Mouse (Mus musculus): ENCODE measurements around the gene Myo1f.
A peak's percentile ranks its signal among the peaks of the same experiment; 100 is the strongest.

The Myo1f gene

DNA sequence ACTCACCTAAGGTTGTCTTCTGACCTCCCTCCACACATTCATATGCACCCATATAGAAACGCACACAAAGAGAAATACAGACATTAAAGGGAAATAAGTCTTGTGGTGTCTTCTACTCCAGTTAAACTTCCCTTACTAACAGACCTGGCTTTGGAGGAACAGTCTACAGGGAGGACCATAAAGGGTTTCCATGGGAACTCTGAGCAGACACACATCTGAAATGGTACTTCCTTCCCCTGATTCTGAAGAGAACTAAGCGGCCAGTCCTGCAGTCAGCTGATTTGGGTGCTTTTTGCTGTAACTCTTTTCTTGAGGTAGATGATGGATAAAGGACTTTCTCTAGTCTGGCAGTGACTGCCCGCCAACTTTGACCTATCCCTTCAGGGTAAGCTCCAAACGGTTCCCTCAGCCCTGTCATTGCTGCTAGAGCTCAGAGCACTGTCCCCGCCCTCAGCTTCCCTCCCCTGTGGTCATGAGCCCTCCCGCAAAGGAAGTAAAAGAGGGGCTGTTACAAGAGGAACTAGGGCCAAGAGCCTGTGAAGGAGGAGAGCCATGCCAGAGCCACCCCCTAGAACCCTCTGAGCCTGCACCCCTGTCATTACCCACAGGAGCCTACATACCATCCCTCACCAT, at the start of gene Myo1f:
TSS of gene Myo1f (plus strand) at position 485 of the 633 bp plus-strand sequence.
- DNase-seq (ENCODE audit: low spot score in 2 of 2), result no peak

DNA sequence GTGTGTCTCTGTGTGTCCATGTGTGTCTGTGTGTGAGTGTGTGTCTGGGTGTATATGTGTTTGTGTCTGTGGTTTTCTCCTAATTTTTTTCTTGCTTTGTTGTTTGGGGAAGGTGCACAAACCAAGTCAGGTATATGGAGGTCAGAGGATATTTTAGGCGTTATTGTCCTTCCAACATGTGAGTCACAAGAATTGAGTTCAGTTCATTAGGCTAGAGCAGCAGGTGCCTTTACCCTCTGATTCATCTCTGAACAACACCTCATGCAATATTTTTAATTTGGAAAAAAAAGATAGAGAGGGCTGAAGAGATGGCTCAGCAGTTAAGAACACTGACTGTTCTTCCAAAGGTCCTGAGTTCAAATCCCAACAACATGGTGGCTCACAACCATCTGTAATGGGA, 47.1 kb upstream of the Myo1f start:
- DNase-seq (ENCODE audit: low spot score in 2 of 2), result no peak

DNA sequence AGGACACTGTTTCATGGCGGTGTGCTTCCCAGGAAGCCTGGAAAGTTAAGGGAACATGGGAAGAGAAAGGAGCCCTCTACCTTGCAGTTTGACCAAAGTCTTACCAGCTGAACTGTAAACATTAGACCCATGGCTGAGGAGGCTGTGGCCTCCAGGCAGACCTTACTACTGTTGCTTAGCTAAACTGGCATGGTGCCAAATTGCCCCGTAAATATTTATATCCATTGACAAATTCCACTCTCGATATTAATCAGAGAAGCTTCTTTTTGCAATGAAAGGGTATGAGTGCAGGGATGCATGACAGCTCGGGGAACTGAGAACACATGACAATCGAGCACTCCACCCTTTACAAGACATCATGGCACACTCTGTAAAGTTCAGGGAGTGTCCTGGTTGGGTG, 45.3 kb upstream of the Myo1f start:
- DNase-seq (ENCODE audit: low spot score in 2 of 2), result no peak

DNA sequence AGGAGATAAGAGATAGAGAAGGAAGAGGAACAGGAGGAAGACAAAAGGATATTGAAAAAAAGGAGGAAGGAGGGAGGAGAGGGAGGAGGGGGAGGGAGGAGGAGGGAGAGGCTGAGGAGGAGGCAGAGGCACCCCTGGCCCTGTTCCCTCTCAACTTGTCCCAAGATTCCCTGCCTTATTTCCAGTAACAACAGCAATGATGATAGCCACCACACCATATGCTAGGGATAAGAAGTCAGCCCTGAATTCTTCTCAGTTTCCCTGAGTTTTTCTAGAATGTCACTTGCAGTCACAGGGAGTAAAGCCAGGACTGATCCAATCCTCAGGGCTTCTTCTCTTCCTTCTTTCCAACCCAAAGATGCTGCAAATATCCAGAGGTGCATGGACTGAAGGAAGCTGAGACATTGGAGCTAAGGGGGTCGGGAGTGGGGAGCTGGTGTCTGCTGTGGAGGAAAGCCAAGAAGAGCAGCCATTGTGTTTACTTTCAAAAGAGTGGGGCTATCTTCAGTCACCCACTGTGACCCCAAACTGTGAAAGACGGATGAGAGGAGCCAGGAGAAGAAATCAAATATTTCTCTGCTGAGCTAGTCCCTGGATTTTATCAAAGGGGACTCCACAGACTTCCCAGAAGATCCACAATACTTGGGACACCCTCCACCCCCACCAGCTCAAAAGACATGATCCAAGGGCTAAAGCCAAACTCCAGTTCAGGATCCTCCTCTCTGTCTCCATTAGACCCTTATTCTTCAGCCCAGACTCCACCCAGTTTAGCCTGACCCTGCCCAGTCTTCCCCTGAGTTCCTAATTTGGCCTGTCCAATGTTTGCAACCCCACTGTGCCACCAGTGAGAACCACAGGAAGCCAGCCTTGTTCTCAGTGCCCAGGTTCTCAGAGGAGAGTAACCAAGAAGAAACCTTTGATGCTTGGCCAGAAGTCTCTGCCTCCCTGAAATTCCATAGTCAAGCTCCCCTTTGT, 42.8 kb upstream of the Myo1f start:
- DNase-seq (ENCODE audit: low spot score in 2 of 2), result no peak

DNA sequence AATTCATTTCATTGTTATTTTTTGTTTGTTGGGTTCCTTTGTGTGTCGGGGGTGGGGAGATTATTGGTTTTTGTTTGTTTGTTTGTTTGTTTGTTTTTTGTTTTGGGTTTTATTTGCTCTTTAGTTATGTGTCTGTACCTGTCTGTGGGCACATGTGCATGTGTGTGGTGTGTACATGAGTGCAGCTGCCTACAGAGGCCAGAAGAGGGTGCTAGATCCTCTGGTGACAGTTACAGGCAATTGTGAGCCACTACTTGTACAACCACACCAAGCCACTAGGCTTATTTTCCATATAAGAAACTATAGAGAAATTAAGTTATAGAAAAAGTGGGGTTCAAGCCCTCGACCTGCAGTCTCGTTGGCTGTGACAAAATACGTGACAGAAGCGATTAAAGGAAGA, 41.6 kb upstream of the Myo1f start:
- no peak for DNase-seq (ENCODE audit: low spot score in 2 of 2)

DNA sequence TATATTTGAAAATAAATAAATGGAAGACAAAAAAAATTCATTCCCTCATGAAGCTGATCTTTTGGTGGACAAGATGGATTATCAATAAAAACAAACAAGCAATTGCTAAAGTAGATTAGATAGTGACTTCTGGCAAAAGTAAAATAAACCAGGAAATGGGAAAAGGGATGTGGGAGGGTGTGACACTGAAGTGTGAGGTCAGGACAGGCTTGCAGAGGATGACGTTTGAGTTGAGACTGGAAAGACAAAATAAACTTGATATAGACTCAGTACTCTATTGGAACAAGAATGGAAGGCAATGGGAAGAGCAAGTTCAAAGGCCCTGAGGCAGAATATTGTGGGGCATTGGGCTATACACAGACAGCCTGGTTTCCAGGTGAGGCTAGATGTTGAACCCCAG, 35.1 kb upstream of the Myo1f start:
- DNase-seq (ENCODE audit: low spot score in 2 of 2), result no peak

DNA sequence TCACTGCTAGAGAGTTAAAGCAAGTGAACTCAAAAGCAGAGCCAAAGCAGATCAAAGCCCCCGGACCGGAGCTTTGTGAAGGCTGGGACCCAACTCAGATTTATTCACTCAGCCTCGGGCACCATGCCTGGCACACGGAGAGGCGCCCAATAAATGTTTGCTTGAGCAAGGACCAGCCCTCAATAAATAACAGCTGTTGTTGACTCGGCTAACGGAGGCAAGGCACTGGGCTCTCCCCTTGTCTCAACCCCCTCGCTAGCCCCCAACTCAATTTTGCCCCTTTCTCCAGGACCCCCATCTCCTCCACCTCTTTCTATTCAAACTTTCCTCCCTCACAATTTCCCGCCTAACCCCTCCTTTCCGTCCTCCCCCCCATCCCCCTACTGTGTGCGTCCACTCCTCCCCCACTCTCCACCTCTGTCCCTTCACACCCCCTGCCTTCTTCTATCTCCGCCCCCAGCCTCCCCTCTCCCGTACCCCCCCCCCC, 32.0 kb upstream of the Myo1f start:
- peak; percentile 45 to 46 for DNase-seq (ENCODE audit: low spot score in 2 of 2)

DNA sequence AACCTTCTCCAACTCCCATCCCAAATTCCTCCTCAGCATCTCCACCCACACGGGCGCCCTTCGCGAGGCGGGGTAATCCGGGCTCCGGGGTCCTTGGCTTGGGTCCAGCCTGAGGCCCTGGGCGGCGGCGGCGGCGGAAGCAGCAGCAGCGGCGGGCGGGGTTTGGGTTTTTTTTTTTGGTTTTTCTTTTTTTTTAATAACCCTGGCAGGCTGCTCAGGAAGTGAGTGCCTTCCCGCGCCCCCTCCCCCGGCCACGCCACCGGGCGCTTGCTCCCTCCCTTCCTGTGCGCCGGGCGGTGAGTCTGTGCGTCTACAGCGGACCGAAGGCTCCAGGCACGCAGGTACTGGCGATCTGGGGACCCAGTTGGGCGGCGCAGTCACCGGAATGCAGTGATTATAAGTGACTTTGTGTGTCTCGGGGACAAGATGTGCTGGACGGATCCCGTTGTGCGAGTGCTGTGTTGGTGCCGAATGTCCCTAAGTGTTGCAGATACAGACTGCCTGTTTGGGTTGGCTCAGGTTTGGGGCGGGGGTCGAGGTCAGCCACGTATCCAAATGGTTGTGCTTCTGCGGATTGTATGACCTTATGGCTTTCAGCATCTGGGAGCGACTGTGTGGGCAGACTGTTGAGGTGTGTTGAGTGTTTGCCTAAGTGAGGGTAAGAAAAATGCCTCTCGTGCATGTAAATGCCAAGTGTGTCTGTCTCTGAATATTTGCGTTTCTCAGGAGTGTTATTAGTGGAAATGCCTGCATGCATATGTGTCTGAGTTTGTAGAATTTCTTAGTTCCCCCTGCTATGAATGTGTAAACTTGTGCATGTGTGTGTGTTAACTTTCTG, 31.4 kb upstream of the Myo1f start, which contains the start of gene Adamts10:
TSS of gene Adamts10 (plus strand) at position 287 of the 838 bp plus-strand sequence.
- peak; percentile 66 to 74 for DNase-seq (ENCODE audit: low spot score in 2 of 2)

DNA sequence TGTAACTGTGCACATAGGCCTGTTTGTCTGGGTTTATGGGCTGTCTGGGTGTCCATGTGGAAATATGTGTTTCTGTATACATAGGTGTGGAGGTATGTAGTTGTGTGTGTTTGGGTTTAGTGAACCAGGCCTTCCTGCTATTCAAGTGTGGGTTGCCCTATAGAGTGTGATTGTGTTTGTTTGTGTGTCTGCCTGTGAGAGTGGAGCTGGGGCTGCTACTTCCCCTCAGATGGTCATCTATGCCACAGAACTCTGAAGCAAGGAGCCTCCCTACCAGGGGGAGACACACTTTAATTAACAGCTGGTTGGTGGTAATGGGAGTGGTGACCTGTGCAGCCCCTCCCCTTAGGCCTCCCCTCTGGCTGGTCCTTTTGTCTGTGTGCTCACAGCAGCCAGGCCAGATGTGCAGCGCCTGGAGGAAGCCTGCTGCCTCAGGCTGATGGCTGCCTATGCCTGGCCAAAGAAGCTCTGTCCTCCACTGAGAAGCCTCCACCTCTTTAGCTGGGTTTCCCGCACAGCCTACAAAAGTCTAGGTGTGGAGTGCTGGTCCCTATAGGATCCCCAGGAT, 30.6 kb upstream of the Myo1f start:
- DNase-seq (ENCODE audit: low spot score in 2 of 2), result no peak

DNA sequence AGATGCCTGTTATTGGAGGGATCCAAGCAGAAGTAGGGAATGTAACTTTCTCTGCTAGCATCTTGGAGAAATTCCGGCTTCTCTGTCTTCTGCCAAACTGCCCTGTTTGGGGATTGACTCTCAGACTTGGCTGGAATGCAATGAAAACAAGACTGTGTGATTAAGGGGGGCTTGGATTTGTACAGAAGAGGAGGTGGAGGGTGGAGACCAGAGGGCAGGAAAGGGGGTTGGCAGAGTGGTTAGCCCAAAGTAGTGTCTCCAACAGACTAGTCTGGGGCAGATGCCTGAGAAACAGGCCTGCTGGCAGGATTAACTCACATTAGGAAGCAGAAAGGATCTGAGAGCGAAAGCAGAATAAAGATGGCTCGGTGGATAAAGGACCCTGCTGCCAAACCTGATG, 29.0 kb upstream of the Myo1f start:
- no peak for DNase-seq (ENCODE audit: low spot score in 2 of 2)

DNA sequence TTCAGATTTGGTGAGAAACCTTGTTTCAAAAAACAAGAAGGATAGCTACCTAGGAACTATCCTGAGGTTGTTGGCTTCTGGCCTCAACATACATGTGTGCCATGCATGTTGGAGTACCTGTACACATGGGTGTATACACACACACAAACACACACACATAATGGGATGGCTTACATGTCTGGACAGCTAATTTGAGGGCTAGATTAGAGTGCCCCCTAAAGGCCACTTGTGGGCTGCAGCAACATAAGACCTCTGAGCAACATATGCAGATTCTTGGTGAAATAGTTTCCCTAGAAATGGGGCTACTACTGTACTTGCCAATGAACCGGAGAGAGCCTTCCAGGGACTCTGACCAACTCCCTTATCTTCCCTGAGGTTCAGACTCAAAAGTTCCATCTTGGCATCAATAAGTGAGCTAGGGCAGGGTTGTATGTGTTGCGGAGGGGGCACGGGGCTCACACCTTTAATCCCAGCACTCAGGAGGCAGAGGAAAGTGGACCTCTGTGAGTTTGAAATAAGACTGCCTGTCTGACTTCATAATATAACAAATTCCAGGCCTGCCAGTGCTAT, 16.3 kb upstream of the Myo1f start:
- peak; percentile 37 to 41 for DNase-seq (ENCODE audit: low spot score in 2 of 2)

DNA sequence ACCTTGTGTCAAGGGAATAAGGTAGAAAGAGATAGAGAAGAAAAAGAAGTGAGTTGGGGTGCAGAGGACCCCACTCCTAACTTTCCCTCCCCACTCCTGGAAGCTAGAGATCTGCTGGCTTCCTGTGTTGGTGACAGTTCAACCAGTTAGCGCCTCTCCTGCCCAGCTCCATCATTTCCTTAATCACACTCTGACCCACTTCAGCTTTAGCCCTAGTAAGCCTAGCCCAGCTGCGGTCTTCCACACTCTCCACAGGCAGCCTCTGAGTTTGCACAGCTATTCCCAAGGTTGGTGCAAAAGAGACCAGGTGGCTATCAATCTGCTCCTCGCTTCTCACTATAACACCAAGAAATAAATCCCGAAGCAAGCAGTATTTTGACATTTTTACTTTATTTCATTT, 15.6 kb upstream of the Myo1f start:
- no peak for DNase-seq (ENCODE audit: low spot score in 2 of 2)

DNA sequence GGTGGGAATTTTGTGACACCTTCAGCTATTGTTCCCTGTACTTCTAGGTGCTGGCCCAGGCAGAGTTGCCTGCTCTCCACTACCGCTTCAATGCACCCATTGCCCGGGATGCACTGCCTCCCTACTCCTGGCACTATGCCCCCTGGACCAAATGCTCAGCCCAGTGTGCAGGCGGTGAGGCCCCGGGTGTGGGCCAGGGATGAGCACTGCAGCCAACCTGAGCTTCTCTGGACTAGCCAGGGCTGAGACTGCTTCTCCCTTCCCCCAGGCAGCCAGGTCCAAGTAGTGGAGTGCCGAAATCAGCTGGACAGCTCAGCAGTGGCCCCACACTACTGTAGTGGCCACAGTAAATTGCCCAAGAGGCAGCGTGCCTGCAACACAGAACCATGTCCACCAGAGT, 6.3 kb upstream of the Myo1f start:
- DNase-seq (ENCODE audit: low spot score in 2 of 2), result no peak

DNA sequence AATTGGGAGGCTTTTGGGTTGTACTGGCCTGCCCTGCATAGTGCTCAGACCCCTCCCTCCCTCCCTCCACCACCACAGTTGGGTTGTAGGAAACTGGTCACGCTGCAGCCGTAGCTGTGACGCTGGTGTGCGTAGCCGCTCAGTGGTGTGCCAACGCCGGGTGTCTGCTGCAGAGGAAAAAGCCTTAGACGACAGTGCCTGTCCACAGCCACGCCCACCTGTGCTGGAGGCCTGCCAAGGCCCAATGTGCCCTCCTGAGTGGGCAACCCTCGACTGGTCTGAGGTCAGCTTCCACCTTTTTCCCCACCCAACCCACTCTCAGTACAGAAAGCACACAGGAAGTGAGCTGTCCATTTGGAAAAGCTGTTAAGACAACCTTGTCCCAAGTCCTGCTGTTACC, 5.1 kb upstream of the Myo1f start:
- no peak for DNase-seq (ENCODE audit: low spot score in 2 of 2)

DNA sequence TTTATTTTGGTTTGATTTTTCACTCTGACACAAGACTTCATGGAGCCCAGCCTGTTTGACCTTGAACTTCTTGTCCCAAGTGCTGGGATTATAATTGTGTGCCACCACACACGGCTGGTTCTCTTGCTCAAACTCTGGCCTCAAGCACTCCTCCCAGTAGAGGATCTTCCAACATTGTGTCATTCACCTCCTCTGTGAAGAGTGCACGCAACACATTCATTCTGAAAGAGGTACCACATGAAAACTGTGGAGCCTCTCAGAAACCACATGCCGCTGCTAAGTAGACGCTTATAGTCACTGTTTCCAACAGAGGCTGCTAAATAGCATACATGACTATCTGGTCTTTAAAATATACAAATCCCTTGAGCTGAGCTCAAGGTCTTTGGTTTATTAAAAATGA, 3.4 kb upstream of the Myo1f start:
- no peak for DNase-seq (ENCODE audit: low spot score in 2 of 2)

DNA sequence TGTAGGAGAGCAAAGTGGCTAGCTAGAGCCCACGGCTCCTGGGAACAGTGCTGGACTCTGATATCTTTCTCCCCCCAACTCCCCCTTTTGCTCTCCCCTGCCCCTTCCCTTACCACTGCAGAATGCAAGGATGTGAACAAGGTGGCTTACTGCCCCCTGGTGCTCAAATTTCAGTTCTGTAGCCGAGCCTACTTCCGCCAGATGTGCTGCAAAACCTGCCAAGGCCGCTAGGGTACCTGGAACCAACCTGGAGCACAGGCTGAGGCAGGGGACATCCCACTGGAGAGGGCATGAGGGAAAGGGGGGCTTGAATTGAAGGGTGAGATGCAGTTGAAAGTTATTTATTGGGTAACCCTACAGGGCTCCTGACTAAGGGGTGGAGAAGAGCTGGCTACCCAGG, 2.5 kb upstream of the Myo1f start:
- no peak for DNase-seq (ENCODE audit: low spot score in 2 of 2)

DNA sequence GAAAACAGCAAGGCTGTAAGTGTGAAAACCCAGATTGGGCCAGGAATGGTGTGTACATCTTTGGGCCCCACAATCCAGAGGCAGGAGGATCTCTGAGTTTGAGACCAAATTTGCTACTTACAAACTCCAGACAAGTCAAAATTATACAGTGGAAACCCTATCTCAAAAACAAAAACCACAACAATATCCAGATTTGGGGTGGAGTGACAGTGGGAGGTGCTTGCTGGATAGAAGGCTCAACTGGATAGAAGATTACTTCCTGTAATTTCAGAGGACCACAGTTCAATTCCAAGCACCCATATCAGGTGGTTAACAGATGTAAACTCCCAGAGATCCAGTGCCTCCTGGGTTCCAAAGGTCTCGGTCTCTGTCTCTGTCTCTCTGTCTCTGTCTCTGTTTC, 971 bp upstream of the Myo1f start:
- DNase-seq (ENCODE audit: low spot score in 2 of 2), result no peak

DNA sequence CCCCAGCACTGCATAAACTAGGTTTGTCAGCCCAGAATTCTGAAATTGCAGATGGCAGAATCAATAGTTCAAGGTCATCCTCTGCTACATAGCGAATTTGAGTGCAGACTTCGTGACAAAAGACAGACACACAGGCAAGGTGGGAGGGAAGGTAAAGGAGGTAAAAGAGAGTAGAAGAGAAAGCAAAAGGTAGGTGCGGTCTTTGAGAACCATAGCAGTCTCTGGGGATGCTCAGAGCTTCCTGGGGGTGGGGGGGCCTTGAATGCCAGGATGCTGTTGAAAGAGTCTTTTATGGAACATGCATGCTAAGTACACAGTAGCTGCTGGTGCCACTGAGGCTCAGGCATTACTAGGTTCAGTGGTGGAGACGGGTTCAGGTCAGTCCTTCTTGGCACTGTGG, 2.4 kb downstream of the Myo1f start:
- no peak for DNase-seq (ENCODE audit: low spot score in 2 of 2)

DNA sequence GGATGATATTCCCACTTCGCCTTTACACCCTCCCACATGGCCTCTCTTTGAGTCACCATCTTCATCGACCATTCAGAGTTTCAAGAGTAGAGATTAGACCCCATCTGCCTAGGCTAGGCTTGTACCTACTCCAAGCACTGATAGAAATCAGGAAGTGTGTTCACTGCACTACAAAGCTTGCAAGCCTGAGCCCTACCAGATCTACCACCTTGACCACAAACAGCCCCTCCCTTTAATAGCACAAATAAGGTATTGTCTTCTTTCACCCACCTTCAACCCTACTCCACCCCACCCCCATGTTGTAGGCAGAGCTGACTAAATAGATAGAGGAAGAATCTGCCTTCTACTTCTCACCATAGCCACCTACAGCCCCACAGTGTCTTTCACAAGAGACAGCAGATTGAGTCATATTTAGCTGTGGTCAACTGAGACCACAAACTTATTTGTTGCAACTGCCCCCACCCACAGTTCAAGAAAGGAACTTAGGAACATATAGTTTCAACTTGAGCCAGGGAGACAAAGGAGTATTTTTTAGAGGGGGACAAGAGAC, 8.1 kb downstream of the Myo1f start:
- no peak for DNase-seq (ENCODE audit: low spot score in 2 of 2)

DNA sequence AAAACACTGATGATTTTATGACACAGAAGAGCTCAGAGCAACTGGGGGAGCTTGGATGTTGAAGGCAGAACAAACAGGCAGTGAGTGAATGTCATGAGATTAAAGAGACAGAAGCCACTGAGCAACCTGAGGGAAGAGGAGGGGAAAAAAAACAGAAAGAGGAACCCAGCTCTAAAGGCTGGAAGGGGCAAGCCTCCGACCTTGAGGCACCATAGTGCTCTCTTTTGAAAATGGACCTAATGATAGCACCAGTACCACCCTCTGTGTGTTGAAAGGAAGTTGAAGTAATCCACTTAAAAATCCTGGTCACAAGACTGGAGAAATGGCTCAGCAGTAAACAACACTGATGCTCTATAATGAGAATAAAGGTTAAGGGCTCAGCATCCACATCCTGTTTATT, 9.1 kb downstream of the Myo1f start:
- DNase-seq (ENCODE audit: low spot score in 2 of 2), result no peak

DNA sequence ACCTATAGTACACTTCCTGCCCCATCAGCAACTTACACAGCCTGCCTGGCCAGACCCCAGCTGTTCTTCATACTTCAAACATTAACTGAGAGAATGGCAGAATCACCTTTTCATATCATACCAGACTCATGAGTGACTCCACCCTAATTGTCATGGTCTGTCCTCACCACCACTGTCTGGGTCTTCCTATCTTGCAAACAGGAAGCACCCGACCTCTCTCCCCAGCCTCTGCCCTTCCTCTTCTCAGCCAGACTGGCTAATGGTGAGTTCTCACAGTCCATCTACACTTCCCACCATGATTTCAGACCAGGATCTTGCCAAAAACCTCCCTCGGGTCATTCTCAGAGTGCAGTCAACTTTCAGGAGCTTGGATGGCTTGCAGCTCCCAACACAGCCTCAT, 10.7 kb downstream of the Myo1f start:
- no peak for DNase-seq (ENCODE audit: low spot score in 2 of 2)
